Mouse (Mus musculus) erythroblast, embryonic 14.5 days (primary cell): Measurements from ENCODE around the gene Soat1.

ENCODE experiments used
- GATA1 ChIP-seq: IDR thresholded peaks from 2 replicates; pipeline ENCODE4 v1.6.1; 2012; ENCODE audit warnings: low read length, inconsistent platforms, mixed read lengths
- TAL1 ChIP-seq: IDR thresholded peaks from 3 replicates; pipeline ENCODE4 v1.6.1; 2012; ENCODE audit warnings: low read length, inconsistent platforms, mixed read lengths

DNA sequence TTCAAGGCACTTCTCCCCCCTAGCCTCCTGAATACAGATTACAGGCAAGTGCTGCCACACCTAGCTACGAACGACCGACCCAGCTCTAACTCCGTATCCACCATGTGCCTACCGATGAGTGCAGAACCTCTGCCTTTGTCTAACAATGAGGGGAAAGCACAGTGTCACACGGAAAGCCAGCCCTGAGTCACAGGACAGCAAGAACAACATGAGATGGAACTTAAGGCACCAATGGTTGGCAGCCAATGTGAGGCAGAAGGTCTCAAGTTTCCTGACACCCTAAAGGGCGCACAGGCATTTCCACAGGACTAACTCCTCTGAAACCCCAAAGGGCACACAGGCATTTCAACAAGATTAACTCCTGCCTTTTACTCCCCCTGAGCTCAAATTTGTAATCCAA is 25.0 kb downstream of the Soat1 start:
- TF ChIP-seq TAL1 (no peak), GATA1 (no peak)
